Mouse (Mus musculus): ENCODE results near the gene Syngr2. TPM values are rescaled to one million over a fixed set of nuclear protein-coding genes. Genes with fewer than 3 reads are reported as not detected.
A peak's percentile ranks its signal among the peaks of the same experiment; 100 is the strongest.

Syngr2 gene
- 132 and 137 TPM in 2 replicates for polyA plus RNA-seq (2015; fragmentation: Nextera tagmentation; extraction: Ambion mirVana)

DNA sequence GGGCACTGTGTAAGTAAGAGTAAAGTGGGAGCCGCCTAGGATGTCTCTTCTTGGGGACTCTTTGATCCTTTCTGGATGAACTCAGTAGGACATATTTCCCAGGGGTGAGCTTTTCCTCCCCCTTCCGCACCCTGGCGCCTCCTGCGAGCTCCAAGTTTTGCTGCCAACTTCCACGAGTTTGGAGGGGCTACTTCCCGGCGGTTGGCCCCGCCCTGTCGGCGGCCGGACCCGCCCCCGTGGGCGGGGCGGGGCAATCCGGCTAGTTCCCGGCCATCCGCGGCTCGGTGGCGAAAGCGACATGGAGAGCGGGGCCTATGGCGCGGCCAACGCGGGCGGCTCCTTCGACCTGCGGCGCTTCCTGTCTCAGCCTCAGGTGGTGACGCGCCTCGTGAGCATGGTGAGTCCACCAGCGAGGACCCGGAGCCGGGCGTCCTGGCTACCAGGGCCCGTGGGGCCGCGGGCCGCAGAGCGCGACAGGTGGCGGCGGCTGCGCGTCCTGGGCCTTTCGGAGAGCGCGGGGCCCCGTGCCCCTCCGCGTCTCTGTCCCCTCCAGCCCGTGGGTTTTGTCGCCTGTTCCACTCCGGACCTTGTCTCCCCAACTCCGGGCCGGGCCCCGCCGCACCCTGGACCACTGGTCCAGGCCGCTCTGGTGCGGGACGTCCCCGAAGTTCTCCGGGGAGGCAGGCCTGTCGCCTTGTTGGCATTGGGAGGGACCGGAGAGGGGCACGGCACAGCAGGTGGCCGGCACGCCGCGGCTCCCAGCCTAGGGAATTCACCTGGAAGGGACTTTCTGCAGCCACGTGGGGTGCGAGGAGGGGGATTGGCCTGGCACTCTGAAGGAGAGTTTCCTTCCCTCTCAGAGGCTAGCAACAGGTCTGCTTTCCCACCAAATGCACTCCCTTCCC, at the start of gene Syngr2, which contains the start of gene Gm20708:
TSS of gene Syngr2 (plus strand) at position 262 of the 905 bp plus-strand sequence.
TSS of gene Gm20708 (plus strand) at position 262 of the 905 bp plus-strand sequence.
- under 1% methylated on average over 73 of the region's 75 CpGs for WGBS
- Histone ChIP-seq H3K9ac (peak within 1 kb of the TSS; percentile 70), H3K4me1 (peaks cover 9% of the 10 kb centered on the region), H3K4me2 (peak within 1 kb of the TSS; percentile 91), H3K9me3 (no peaks in the 10 kb centered on the region), H3K27me3 (replicated peaks) (no peaks in the 10 kb centered on the region), H3K36me3 (peaks cover 17% of the 10 kb centered on the region; the same call in 1 of the 2 replicates), H3K4me3 (replicated peaks) (peak within 1 kb of the TSS; percentile 79), H3K27ac (peak within 1 kb of the TSS; percentile 85)
- ATAC-seq (ENCODE audit: insufficient read depth, low FRiP score, low read depth): peak; percentile 61; the same call in 1 of the 2 replicates

- no peak overlapping the region for H3K4me2 ChIP-seq
- no peaks in the 10 kb centered on the region for H3K27me3 ChIP-seq (replicated peaks)
- no peak overlapping the region for H3K9ac ChIP-seq
- peaks cover 64% of the 10 kb centered on the region for H3K36me3 ChIP-seq
- H3K4me3 ChIP-seq (replicated peaks): no peak overlapping the region
- ATAC-seq (ENCODE audit: insufficient read depth, low FRiP score, low read depth): no peak
- no peaks in the 10 kb centered on the region for H3K9me3 ChIP-seq
- H3K27ac ChIP-seq: no peak overlapping the region
- H3K4me1 ChIP-seq: no peaks in the 10 kb centered on the region
- WGBS: 87% methylated on average over 26 of the region's 26 CpGs
These were observed 48.9 kb upstream of the Syngr2 start for GRCm38 (mm10) chr11:117760374-117761119.

DNA sequence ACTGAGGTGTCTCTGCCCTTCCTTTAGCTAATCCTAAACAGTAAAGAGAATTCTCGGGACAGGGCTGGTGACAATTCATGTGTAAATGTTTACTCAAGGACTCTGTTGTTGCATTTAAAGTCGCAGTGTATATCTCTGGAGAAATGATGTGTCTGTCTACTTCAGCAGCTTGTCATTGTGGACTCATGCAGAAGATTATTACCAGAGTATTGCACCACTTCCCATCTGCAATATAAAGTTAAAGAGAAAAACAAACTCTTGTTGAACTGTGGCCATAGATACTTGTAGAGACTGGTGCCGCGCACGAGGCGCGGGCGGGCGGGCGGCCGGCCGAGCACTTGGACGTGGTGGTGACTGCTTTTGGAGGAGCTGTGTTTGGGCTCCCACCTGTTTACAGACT, 47.7 kb upstream of the Syngr2 start:
- Histone ChIP-seq H3K4me3 (replicated peaks) (no peak overlapping the region), H3K27me3 (replicated peaks) (no peaks in the 10 kb centered on the region), H3K4me1 (0 out of 2 replicates have a peak, but pooled peaks cover 3% of the 10 kb centered on the region), H3K9ac (no peak overlapping the region), H3K4me2 (no peak overlapping the region), H3K27ac (no peak overlapping the region), H3K36me3 (peaks cover 54% of the 10 kb centered on the region), H3K9me3 (no peaks in the 10 kb centered on the region)
- ATAC-seq (ENCODE audit: insufficient read depth, low FRiP score, low read depth): no peak
- 83% methylated on average over 13 of the region's 13 CpGs for WGBS

DNA sequence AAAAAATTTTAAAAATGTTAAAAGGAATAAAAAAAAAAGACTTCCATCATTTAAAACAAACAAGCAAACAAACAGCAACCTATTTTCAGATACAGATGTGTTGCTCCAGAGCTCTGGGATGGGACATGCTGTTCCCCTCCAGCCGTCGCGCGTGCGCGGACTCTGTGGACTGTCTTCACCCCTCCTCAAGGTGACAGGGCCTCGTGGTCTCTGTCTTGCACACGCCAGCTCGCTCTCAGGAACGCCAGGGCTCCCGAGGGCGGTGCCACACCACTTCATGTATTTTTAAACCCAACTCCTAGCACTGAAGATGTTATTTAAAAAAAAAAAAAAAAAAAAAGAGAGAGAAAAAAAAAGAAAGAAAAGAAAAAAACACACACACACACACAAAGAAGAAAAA, 47.2 kb upstream of the Syngr2 start:
- H3K9me3 ChIP-seq: no peaks in the 10 kb centered on the region
- no peak overlapping the region for H3K27ac ChIP-seq
- H3K36me3 ChIP-seq: peaks cover 51% of the 10 kb centered on the region
- no peak overlapping the region for H3K4me2 ChIP-seq
- 84% methylated on average over 12 of the region's 12 CpGs for WGBS
- no peaks in the 10 kb centered on the region for H3K27me3 ChIP-seq (replicated peaks)
- H3K4me1 ChIP-seq: 0 out of 2 replicates have a peak, but pooled peaks cover 3% of the 10 kb centered on the region
- no peak overlapping the region for H3K9ac ChIP-seq
- ATAC-seq (ENCODE audit: insufficient read depth, low FRiP score, low read depth): no peak
- H3K4me3 ChIP-seq (replicated peaks): no peak overlapping the region

DNA sequence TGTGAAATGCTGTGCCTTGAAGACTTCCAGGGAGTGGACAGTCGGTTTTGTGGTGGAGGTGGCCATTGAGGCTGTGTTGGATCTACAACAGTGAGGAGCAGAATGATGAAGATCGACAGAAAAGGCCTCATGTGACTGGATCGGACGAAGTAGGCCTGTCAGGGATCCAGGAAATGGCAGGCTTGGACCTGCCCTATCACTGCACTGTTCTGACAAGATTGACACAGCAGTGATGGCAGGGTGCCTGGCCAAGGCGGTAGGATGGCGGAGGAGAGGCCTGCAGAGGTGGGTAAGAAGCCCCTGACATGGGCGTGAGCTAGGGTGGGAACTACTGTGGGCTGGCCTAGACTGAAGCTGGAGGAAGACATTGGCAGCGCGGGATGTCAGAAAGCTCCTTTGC, 45.1 kb upstream of the Syngr2 start:
- H3K4me2 ChIP-seq: no peak overlapping the region
- peaks cover 4% of the 10 kb centered on the region; the same call in 1 of the 2 replicates for H3K4me1 ChIP-seq
- no peak overlapping the region for H3K9ac ChIP-seq
- H3K27me3 ChIP-seq (replicated peaks): no peaks in the 10 kb centered on the region
- ATAC-seq (ENCODE audit: insufficient read depth, low FRiP score, low read depth): no peak
- no peak overlapping the region for H3K4me3 ChIP-seq (replicated peaks)
- H3K27ac ChIP-seq: no peak overlapping the region
- peaks cover 31% of the 10 kb centered on the region for H3K36me3 ChIP-seq
- WGBS: 87% methylated on average over 9 of the region's 9 CpGs
- no peaks in the 10 kb centered on the region for H3K9me3 ChIP-seq

GRCm38 (mm10) chr11:117765361-117765760, 44.1 kb upstream of the Syngr2 start:
- Histone ChIP-seq H3K4me2 (no peak overlapping the region), H3K36me3 (peaks cover 21% of the 10 kb centered on the region), H3K4me3 (replicated peaks) (no peak overlapping the region), H3K4me1 (peaks cover 8% of the 10 kb centered on the region), H3K27me3 (replicated peaks) (no peaks in the 10 kb centered on the region), H3K27ac (no peak overlapping the region), H3K9me3 (no peaks in the 10 kb centered on the region), H3K9ac (no peak overlapping the region)
- WGBS: 86% methylated on average over 5 of the region's 5 CpGs
- no peak for ATAC-seq (ENCODE audit: insufficient read depth, low FRiP score, low read depth)

DNA sequence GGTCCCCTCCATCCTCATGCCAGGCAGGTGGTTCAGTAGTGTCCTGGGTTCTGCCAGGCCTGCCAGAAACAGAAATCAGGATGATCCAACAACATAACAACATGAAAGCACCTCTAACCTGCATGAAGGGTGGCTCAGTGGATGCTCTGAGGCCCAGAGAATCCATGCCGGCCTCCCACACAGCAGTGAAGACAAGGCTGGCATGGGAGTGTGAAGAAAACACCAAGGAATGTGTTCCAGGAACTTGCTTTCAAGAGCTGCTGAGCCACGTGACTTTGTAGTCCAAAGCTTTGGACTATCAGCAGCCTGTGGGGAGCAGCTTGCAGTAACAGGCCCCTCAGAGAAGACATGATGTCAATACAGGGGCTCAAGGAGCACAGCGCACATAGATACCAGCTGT, 43.2 kb upstream of the Syngr2 start:
- Histone ChIP-seq H3K36me3 (peaks cover 12% of the 10 kb centered on the region), H3K9ac (no peak overlapping the region)

GRCm38 (mm10) chr11:117768725-117769682, 40.5 kb upstream of the Syngr2 start:
- Histone ChIP-seq H3K4me1 (peaks cover 8% of the 10 kb centered on the region), H3K27me3 (replicated peaks) (no peaks in the 10 kb centered on the region), H3K9me3 (no peaks in the 10 kb centered on the region), H3K4me2 (no peak overlapping the region), H3K27ac (no peak overlapping the region), H3K4me3 (replicated peaks) (no peak overlapping the region), H3K9ac (no peak overlapping the region), H3K36me3 (peaks cover 10% of the 10 kb centered on the region)
- ATAC-seq (ENCODE audit: insufficient read depth, low FRiP score, low read depth): no peak
- 72% methylated on average over 20 of the region's 20 CpGs for WGBS

More for the DNA sequence above, 43.2 kb upstream of the Syngr2 start:
- H3K27ac ChIP-seq: no peak overlapping the region
- no peak overlapping the region for H3K4me3 ChIP-seq (replicated peaks)
- H3K4me2 ChIP-seq: no peak overlapping the region
- no peak for ATAC-seq (ENCODE audit: insufficient read depth, low FRiP score, low read depth)
- WGBS: 91% methylated on average over 3 of the region's 3 CpGs
- H3K4me1 ChIP-seq: peaks cover 8% of the 10 kb centered on the region
- H3K9me3 ChIP-seq: no peaks in the 10 kb centered on the region
- H3K27me3 ChIP-seq (replicated peaks): no peaks in the 10 kb centered on the region

DNA sequence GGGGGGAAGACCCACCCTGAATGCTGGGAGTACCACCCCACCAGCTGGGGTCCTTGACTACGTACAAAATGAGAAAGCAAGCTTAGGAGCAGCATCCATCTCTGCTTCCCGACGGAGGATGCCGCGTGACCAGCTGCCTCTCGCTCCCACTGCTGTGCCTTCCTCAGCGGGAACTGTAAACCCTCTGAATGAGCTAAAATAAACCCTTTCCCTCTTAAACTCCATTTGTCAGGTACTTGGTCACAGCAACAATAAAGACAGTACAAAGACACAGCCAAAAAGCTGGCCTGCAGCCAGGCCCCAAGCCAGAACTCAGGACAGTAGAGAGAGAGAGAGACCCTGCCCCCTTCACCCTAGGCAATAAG, 39.8 kb upstream of the Syngr2 start:
- no peak overlapping the region for H3K9ac ChIP-seq
- H3K9me3 ChIP-seq: no peaks in the 10 kb centered on the region
- 76% methylated on average over 7 of the region's 7 CpGs for WGBS
- no peak overlapping the region for H3K27ac ChIP-seq
- no peak overlapping the region for H3K4me3 ChIP-seq (replicated peaks)
- peaks cover 7% of the 10 kb centered on the region for H3K36me3 ChIP-seq
- H3K4me1 ChIP-seq: peaks cover 8% of the 10 kb centered on the region
- no peaks in the 10 kb centered on the region for H3K27me3 ChIP-seq (replicated peaks)
- no peak overlapping the region for H3K4me2 ChIP-seq
- ATAC-seq (ENCODE audit: insufficient read depth, low FRiP score, low read depth): no peak

DNA sequence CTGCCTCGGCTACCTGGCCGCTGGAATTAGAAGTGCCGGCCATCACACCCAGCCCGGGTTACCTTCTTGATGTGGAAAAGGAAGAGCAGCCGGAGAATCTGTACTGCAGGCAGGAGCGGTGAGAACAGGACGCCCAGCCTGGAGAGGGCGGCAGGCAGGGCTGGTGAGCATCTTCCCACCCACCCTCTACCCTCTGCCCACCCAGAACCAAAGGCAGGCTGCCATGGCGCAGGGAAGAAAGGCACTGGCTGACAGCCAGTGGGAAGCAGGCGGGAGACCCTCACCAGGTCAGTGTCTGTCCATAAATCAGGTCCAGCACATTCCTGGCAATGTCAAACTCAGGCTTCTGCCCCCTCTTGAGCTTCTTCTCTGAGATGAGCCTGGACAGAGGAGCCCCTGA, 39.1 kb upstream of the Syngr2 start:
- Histone ChIP-seq H3K4me1 (peaks cover 8% of the 10 kb centered on the region), H3K27me3 (replicated peaks) (no peaks in the 10 kb centered on the region), H3K4me2 (no peak overlapping the region), H3K27ac (no peak overlapping the region), H3K9me3 (no peaks in the 10 kb centered on the region), H3K9ac (no peak overlapping the region), H3K4me3 (replicated peaks) (no peak overlapping the region), H3K36me3 (0 out of 2 replicates have a peak, but pooled peaks cover 4% of the 10 kb centered on the region)
- no peak; the same call in 1 of the 2 replicates for ATAC-seq (ENCODE audit: insufficient read depth, low FRiP score, low read depth)
- 77% methylated on average over 10 of the region's 10 CpGs for WGBS

GRCm38 (mm10) chr11:117772352-117772751, 37.1 kb upstream of the Syngr2 start:
- Histone ChIP-seq H3K9ac (no peak overlapping the region), H3K4me1 (peaks cover 5% of the 10 kb centered on the region), H3K27ac (no peak overlapping the region), H3K9me3 (no peaks in the 10 kb centered on the region), H3K36me3 (0 out of 2 replicates have a peak, but pooled peaks cover 4% of the 10 kb centered on the region), H3K27me3 (replicated peaks) (no peaks in the 10 kb centered on the region), H3K4me3 (replicated peaks) (no peak overlapping the region), H3K4me2 (no peak overlapping the region)
- ATAC-seq (ENCODE audit: insufficient read depth, low FRiP score, low read depth): no peak
- WGBS: 90% methylated on average over 7 of the region's 7 CpGs
